Mouse (Mus musculus) adrenal gland, postnatal 14 days (tissue): ENCODE results near the gene Atr. TPM values are rescaled to one million over a fixed set of nuclear protein-coding genes. Genes with fewer than 3 reads are reported as not detected.
A peak's percentile ranks its signal among the peaks of the same experiment; 100 is the strongest.

ENCODE experiments used
- DNase-seq: peaks from one replicate; pipeline ENCODE4 v3.0.0; 2021; ENCODE audit warnings: mixed read lengths
- long read RNA-seq, 2 experiments: library from polyadenylated mRNA; stranded (forward); transcript quantifications; one replicate each; pipeline ENCODE4 v2.0.0; 2021
- total RNA-seq: library from RNA; stranded (reverse); gene quantifications from 2 replicates; pipeline ENCODE4 v1.2.3, GENCODE M21; 2021

Gene Atr
- total RNA-seq = 13.6 and 17.5 TPM in 2 replicates
- long read RNA-seq, experiment 1, partial matches to known transcripts = 1 of 3 reads
- long read RNA-seq, experiment 1, other reads (novel, unspliced or antisense) = 2 of 3 reads
- long read RNA-seq, experiment 2, partial matches to known transcripts = 1 of 1 reads
- long read RNA-seq, experiment 2, other reads (novel, unspliced or antisense) = 0 of 1 reads

GRCm38 (mm10) chr9:95857414-95858026, at the start of gene Atr:
Gene Atr (plus strand): TSS chr9:95857597.
- peak; percentile 96 for DNase-seq

- no peak for DNase-seq
Measured at GRCm38 (mm10) chr9:95809596-95809995, 47.8 kb upstream of the Atr start.

GRCm38 (mm10) chr9:95811817-95812216, 45.6 kb upstream of the Atr start:
- no peak for DNase-seq

DNA sequence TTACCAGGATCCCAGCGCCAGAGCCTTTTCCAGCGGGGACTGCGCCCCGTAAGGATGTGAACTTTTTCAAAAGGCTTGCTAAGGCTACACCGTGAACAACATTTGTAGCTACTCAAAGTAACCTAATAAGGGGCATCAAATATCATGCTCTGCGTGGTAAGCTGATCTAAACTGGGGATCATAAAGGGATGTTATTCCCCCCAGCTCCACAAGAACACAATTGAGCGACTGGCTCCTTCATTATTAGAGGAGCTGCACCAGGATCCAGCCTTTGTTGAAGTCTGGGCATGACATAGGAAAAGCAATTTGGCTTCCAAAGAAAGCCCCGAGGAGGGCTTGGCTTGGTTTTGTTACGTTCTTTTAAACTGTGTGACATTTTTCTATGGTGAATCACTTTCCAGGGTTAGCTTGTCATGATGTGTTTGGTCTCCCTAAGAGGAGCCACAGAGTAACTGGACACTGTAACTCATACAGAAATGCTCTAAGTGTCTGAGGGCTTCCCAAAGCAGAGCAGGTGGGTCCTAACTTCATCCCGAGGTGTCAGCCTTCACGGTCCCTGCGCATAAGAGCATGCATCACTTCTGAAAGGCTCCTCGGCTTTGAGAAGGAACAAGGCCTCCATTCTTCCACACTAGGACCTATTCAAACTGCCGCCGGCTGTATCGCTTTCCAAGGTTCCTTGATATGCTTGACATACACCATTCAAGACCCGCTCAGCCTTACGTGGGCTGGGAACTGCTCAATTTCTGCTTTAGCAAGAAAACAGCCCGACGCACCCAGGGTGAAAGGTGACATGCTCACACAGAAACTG, 43.5 kb upstream of the Atr start:
- no peak for DNase-seq

GRCm38 (mm10) chr9:95815015-95815673, 42.3 kb upstream of the Atr start:
- no peak for DNase-seq

DNA sequence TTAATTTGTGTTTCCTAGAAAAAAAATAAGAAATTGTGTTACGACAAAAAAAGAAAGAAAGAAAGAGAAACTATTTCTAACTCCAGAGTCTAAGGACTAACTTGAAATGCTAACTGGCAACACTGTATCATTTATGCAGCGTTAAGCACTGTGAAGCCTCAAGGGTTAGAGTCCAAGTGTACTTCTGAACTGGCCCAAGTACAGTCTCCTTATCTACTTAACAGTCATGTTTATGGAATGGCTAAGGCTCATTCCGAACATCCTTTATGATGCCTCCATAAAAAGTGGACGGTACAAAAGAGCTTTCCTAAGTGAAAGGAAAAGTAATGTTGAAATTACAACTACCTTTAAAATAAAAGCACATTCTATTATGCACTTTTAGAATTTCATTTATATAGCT, 41.7 kb upstream of the Atr start:
- DNase-seq = no peak

GRCm38 (mm10) chr9:95822531-95822930, 34.9 kb upstream of the Atr start:
- no peak for DNase-seq

GRCm38 (mm10) chr9:95827565-95827964, 29.8 kb upstream of the Atr start:
- no peak for DNase-seq

DNA sequence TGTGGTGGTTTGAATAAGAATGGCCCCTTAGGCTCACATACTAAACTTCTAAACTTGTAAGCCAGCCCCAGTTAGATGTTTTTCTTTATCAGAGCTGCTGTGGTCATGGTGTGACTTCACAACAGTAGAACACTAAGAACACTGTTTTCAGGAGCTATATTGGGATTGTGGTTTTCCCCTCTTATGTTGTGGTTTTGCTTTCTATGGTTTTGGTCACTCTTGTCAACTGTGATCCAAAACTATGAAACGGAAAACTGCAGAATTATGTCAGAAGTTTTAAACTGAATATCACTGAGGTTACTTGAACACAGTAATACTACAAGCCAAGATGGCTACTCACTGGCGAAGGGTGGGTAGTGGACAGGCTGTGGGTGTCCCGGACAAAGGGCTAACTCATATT, 24.6 kb upstream of the Atr start:
- no peak for DNase-seq

- no peak for DNase-seq
Measured at GRCm38 (mm10) chr9:95834799-95835198, 22.6 kb upstream of the Atr start.

DNA sequence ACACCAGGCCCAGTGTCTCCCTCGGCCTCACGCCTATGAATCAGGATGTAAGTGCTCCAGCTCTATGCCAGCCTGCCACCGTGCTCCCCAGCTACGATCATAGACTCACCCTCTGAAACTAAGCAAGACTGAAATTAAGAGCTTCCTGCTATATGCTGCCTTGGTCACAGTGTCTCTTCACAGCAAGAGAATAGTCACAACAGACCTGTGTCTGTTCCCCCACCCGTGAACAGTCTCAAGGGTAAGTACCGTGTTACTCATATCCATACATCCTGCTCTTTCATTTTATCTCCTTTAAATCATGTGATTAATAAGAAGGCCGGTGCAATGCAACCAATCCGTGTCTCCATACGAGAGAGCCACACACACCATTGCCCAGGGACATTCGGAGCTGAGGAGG, 21.7 kb upstream of the Atr start:
- no peak for DNase-seq

DNA sequence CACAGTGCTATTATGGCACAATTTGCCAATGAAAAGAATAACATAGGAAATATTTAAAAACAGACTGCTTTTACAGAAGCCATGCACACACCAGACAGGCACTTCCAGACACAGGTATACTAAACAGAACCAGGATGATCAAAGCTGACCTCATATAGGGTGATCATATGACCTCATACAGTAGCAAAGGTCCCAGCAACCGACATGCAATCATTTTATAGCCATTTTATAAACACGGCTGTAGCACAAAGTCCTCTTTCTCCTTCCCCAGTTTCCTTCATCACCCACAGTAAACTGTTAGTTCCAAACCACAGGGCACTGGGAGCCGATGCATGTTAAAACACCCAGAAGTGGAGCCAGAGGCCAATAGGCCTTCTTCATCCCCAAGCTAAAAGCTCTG, 18.0 kb upstream of the Atr start:
- no peak for DNase-seq

- peak; percentile 92 for DNase-seq
Measured at GRCm38 (mm10) chr9:95844825-95845460, 12.5 kb upstream of the Atr start, which contains the start of gene Pls1. Gene Pls1 (minus strand): TSS chr9:95845311.

- DNase-seq = no peak
Measured at GRCm38 (mm10) chr9:95845711-95846110, 11.7 kb upstream of the Atr start.

DNA sequence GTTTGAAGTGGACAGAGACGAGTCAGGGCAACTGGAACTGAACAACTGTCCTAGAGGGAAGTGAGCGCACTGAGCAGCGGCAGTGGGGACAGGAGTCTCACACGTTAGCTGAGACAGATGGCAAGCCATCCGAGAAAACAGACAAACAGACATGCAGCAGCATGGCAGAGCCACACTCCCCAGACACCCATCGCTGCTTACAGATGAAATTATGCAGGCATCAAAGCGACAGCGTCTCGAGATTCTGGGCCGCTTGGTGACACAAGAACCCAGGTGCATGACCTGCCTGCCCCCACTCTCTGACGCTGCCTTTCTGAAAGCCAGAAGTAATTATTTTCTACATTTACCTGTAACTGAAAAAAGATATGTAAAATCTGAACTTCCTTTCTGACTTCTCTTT, 5.7 kb upstream of the Atr start:
- no peak for DNase-seq

DNA sequence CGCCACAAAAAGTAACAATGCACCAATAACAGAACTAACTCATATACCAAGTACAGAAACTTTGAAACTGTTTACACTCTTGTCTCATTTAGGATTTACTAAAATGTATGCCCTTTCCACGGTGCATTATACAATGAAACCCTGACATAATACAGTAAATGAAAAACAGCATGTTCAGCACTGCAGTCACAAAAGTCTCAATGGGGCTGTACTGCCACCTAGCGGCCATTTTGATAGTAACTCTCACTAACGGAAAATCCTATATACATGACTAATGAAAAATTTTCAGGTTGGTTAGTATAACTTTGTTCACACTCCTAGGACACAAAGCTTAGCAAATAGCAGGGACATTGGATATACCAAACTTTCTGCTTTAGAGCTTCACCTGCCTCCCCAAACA, 4.5 kb upstream of the Atr start:
- peak; percentile 85 for DNase-seq

DNA sequence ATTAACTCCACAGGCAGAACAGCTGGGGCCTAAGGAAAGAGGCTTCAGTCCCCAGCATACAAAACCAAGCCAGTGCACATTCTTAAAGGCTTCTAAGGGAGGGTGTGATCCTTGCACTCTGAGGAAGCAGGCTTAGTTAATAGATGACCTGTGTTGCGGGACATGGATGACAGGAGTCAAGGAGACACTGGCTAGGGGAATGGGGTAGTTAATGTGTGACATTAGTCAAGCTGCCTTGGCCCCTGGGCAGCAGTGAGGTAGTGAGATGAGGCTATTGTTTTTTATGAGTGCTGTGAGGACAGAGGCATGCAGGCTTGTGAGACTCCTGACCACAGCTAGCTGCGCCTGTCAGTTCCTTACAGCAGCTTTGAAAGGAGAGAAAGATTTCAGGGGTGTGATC, 2.5 kb upstream of the Atr start:
- DNase-seq = no peak

DNA sequence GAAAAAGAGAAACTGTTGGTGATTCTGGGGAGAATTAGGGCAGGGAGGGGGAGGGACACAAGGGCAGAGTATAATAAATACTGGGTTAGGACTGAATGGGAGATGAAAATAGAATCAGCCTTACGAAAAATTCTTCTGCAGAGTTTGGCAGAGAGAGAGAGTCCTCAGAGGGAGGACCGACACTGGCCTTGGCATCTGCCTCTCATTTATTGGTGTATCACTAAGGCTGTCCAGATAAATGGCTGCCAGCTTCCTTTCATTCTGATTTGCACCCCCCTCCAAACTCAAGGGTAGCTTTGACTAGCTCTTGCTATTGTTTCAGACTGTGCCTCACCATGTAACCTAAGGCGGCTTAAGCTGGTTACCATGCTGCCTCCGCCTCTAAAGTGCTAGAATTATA, 1.4 kb upstream of the Atr start:
- peak; percentile 43 for DNase-seq

DNA sequence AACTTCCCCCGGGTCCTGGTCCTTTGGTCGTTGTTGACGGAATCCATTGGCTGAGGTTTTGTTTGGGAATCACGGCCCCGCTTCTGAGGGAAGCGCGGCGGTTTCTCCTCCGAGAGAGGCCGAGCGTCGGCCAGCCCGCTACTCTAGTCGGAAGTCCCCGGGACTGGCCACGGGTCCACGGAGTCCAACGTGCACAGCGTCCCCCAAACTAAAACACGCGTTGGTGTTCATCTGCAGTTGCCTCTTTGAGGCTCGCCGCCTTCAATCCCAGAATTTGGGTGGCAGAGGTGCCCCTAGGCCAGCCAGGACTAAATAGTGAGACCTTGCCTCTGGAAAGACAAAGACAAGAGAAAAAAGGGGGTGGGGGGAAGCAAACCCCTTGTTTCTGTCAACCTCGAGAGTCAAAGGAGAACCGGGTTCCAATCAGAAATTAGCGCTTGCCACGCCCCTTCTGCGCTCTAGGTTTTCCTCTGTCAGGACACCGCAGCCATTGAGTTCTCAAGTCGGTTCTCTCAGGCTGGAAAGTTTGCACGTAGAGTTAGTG, 702 bp downstream of the Atr start:
- peak; percentile 48 for DNase-seq

GRCm38 (mm10) chr9:95878246-95878645, 20.8 kb downstream of the Atr start:
- DNase-seq = no peak

- DNase-seq = no peak
Measured at GRCm38 (mm10) chr9:95882751-95883150, 25.4 kb downstream of the Atr start.

DNA sequence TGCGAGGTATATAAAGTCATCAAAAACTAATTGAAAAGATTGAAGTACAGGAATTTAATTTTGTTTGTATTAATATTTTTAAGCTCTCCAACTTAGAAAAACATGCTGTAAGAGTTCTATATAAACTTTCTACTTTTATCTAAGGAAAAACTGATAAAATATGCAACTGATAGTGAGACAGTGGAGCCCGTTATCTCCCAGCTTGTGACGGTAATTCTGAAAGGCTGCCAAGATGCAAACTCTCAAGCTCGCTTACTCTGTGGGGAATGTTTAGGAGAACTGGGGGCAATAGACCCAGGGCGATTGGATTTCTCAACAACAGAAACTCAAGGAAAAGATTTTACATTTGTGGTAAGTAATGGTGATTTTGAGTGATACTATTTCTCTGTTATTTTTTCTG, 40.0 kb downstream of the Atr start:
- no peak for DNase-seq
